Comparison of ENCODE assay signal across 26 mouse cellular contexts in the genomic region with DNA sequence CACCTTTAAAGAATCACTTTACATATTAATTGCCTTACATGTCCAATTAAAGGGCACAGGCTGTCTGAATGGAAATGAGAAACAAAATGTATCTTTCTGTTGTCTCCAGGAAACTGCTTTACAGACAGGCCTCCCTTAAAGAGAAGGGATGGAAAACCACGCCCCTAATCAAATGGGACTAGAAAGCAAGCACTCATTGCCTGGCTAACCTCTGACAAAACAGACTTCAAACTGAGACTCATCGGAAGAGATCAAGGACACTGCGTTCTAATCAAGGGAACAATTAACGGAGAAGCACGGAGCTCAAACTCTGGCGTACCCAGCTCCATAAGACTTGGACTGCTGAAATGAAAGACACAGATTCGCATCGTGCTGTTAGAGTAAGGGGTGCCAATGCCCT.
DNase-seq lines count a peak whose midpoint lies in the region; ATAC-seq and TF ChIP-seq lines count a peak whose summit lies in the region.
"Had no signal": no experiment of that assay in that cellular context is flagged by ENCODE, and none has a peak within 500 bp of the region (broad histone marks: within the 10 kb centered on the region; RNA-seq: fewer than 3 reads in every experiment).

No protein-coding gene starts in this region.

- no peak overlapping the region for H3K4me3 ChIP-seq in midbrain, embryonic 12.5 days
- no peak overlapping the region for H3K4me3 ChIP-seq in midbrain, postnatal 0 days (ENCODE audit: low read depth, low read length)
- no peak overlapping the region for H3K4me3 ChIP-seq in forebrain, embryonic 13.5 days
- no peak overlapping the region for H3K4me3 ChIP-seq in midbrain, embryonic 16.5 days (ENCODE audit: low read depth, low read length)
- H3K4me3 ChIP-seq: heart, embryonic 13.5 days; hindbrain, embryonic 12.5 days; kidney, embryonic 15.5 days; liver, embryonic 13.5 days; neural tube, embryonic 12.5 days had no signal

- no peaks in the 10 kb centered on the region for H3K36me3 ChIP-seq in midbrain, embryonic 12.5 days
- no peaks in the 10 kb centered on the region for H3K36me3 ChIP-seq in midbrain, postnatal 0 days (ENCODE audit: insufficient read depth, low read length)
- no peaks in the 10 kb centered on the region for H3K36me3 ChIP-seq in forebrain, embryonic 13.5 days (ENCODE audit: poor library complexity, severe bottlenecking)
- H3K36me3 ChIP-seq in midbrain, embryonic 16.5 days (ENCODE audit: control insufficient read depth, insufficient read depth, low read length): no peaks in the 10 kb centered on the region
- H3K36me3 ChIP-seq: hindbrain, embryonic 12.5 days; kidney, embryonic 15.5 days; liver, embryonic 13.5 days; neural tube, embryonic 12.5 days had no signal

- no peak for TF ChIP-seq CTCF in midbrain, postnatal 0 days (IDR thresholded peaks at IDR 0.05)

- no peak for DNase-seq in midbrain, postnatal 0 days (ENCODE audit: low spot score)
- peak; percentile 58 for DNase-seq in ZHBTc4 (ENCODE audit: low read depth, low spot score)
- no peak for DNase-seq in B cell, adult 2 months
- no peak for DNase-seq in cerebellum, postnatal 4 days (ENCODE audit: low spot score in 2 of 2)
- DNase-seq: adrenal gland, postnatal 36 days; cerebellum, adult 11 months; cerebellum, adult 9-11 months; gastrocnemius, postnatal 10 days; heart, adult 18-20 months; heart, postnatal 14 days; kidney, adult 11 months; kidney, postnatal 36 days; layer of hippocampus, postnatal 36 days; liver, embryonic 13.5 days; lung, adult 2 months; right cerebral cortex, postnatal 14 days; thymus, adult 2 months; thymus, postnatal 4 days had no signal

- no peak overlapping the region for H3K4me2 ChIP-seq in midbrain, embryonic 12.5 days (replicated peaks)
- H3K4me2 ChIP-seq in midbrain, postnatal 0 days (ENCODE audit: low read depth, low read length, poor library complexity, severe bottlenecking): no peak overlapping the region
- no peak overlapping the region; the same call in 1 of the 2 replicates for H3K4me2 ChIP-seq in forebrain, embryonic 13.5 days
- H3K4me2 ChIP-seq in midbrain, embryonic 16.5 days (ENCODE audit: low read length): no peak overlapping the region
- H3K4me2 ChIP-seq: heart, embryonic 13.5 days; hindbrain, embryonic 12.5 days; kidney, embryonic 15.5 days; liver, embryonic 13.5 days; neural tube, embryonic 12.5 days had no signal

- peak; percentile 34; the same call in 1 of the 2 replicates for ATAC-seq in midbrain, embryonic 12.5 days (ENCODE audit: low FRiP score, low read depth)
- no peak for ATAC-seq in midbrain, postnatal 0 days (ENCODE audit: low FRiP score)
- peak; percentile 66 for ATAC-seq in forebrain, embryonic 13.5 days
- ATAC-seq in midbrain, embryonic 16.5 days: peak; percentile 28; the same call in 1 of the 2 replicates

- no peaks in the 10 kb centered on the region for H3K27me3 ChIP-seq in midbrain, embryonic 12.5 days
- H3K27me3 ChIP-seq in midbrain, postnatal 0 days (ENCODE audit: insufficient read depth, low read length): no peaks in the 10 kb centered on the region
- peaks cover 7% of the 10 kb centered on the region; the same call in 1 of the 2 replicates for H3K27me3 ChIP-seq in forebrain, embryonic 13.5 days
- H3K27me3 ChIP-seq in midbrain, embryonic 16.5 days (ENCODE audit: control insufficient read depth, insufficient read depth, low read depth, low read length): no peaks in the 10 kb centered on the region
- H3K27me3 ChIP-seq: heart, embryonic 13.5 days; hindbrain, embryonic 12.5 days; kidney, embryonic 15.5 days; liver, embryonic 13.5 days; neural tube, embryonic 12.5 days had no signal

- H3K27ac ChIP-seq in midbrain, embryonic 12.5 days (replicated peaks): no peak overlapping the region
- no peak overlapping the region for H3K27ac ChIP-seq in midbrain, postnatal 0 days (ENCODE audit: low read depth, low read length)
- H3K27ac ChIP-seq in forebrain, embryonic 13.5 days: no peak overlapping the region
- no peak overlapping the region for H3K27ac ChIP-seq in midbrain, embryonic 16.5 days (ENCODE audit: low read length)
- H3K27ac ChIP-seq: heart, embryonic 13.5 days; hindbrain, embryonic 12.5 days; kidney, embryonic 15.5 days; liver, embryonic 13.5 days; neural tube, embryonic 12.5 days; stomach, postnatal 0 days had no signal

- H3K4me1 ChIP-seq in midbrain, embryonic 12.5 days: no peaks in the 10 kb centered on the region; the same call in 1 of the 2 replicates
- no peaks in the 10 kb centered on the region for H3K4me1 ChIP-seq in midbrain, postnatal 0 days (ENCODE audit: insufficient read depth, low read length)
- H3K4me1 ChIP-seq in forebrain, embryonic 13.5 days: peaks cover 11% of the 10 kb centered on the region
- no peaks in the 10 kb centered on the region; the same call in 1 of the 2 replicates for H3K4me1 ChIP-seq in midbrain, embryonic 16.5 days (ENCODE audit: control insufficient read depth, insufficient read depth, low read length)
- H3K4me1 ChIP-seq: hindbrain, embryonic 12.5 days; kidney, embryonic 15.5 days; neural tube, embryonic 12.5 days had no signal

- H3K9me3 ChIP-seq in midbrain, embryonic 12.5 days: no peaks in the 10 kb centered on the region
- no peaks in the 10 kb centered on the region for H3K9me3 ChIP-seq in midbrain, postnatal 0 days (ENCODE audit: low read length)
- no peaks in the 10 kb centered on the region for H3K9me3 ChIP-seq in forebrain, embryonic 13.5 days (replicated peaks)
- H3K9me3 ChIP-seq in midbrain, embryonic 16.5 days (replicated peaks; ENCODE audit: control insufficient read depth, low read length, poor library complexity, severe bottlenecking): no peaks in the 10 kb centered on the region
- H3K9me3 ChIP-seq: heart, embryonic 13.5 days; hindbrain, embryonic 12.5 days; kidney, embryonic 15.5 days; liver, embryonic 13.5 days; neural tube, embryonic 12.5 days had no signal

- H3K9ac ChIP-seq in midbrain, embryonic 12.5 days (replicated peaks): no peak overlapping the region
- no peak overlapping the region for H3K9ac ChIP-seq in midbrain, postnatal 0 days (replicated peaks; ENCODE audit: low read length, poor library complexity, severe bottlenecking)
- no peak overlapping the region for H3K9ac ChIP-seq in forebrain, embryonic 13.5 days
- H3K9ac ChIP-seq in midbrain, embryonic 16.5 days (ENCODE audit: low read depth, low read length): no peak overlapping the region
- H3K9ac ChIP-seq: heart, embryonic 13.5 days; hindbrain, embryonic 12.5 days; kidney, embryonic 15.5 days; liver, embryonic 13.5 days; neural tube, embryonic 12.5 days had no signal

- 58% methylated on average over 8 of the region's 8 CpGs for WGBS in midbrain, embryonic 12.5 days
- 42% methylated on average over 8 of the region's 8 CpGs for WGBS in midbrain, postnatal 0 days
- WGBS in forebrain, embryonic 13.5 days: 32% methylated on average over 8 of the region's 8 CpGs
- 42% methylated on average over 8 of the region's 8 CpGs for WGBS in midbrain, embryonic 16.5 days
